Mouse (Mus musculus): ENCODE data around the gene C77080. TPM values are rescaled to one million over a fixed set of nuclear protein-coding genes. Genes with fewer than 3 reads are reported as not detected.

C77080 gene
- polyA plus RNA-seq, 1 experiment from 2014 or later, result 0.92 TPM

GRCm38 (mm10) chr4:129263225-129264021 lies 2.2 kb upstream of the C77080 start:
- no peaks in the 10 kb centered on the region for H3K36me3 ChIP-seq
- H3K4me2 ChIP-seq, result peak overlapping the region; percentile 50
- no peak overlapping the region for H3K27ac ChIP-seq
- H3K9me3 ChIP-seq (replicated peaks), result no peaks in the 10 kb centered on the region
- H3K4me3 ChIP-seq, result no peak overlapping the region
- H3K4me1 ChIP-seq, result peaks cover 46% of the 10 kb centered on the region
- H3K27me3 ChIP-seq (replicated peaks), result peaks cover 49% of the 10 kb centered on the region
- 0 out of 2 replicates have a peak overlapping the region, but pooled peaks have one; percentile 0 for H3K9ac ChIP-seq
- WGBS (ENCODE audit: insufficient replicate concordance), result 17% methylated on average over 19 of the region's 19 CpGs
- peak; percentile 89 for ATAC-seq

- Histone ChIP-seq H3K27me3 (replicated peaks) (peaks cover 32% of the 10 kb centered on the region), H3K4me3 (no peak overlapping the region), H3K27ac (no peak overlapping the region), H3K4me1 (peaks cover 50% of the 10 kb centered on the region), H3K9ac (no peak overlapping the region), H3K9me3 (replicated peaks) (no peaks in the 10 kb centered on the region), H3K36me3 (no peaks in the 10 kb centered on the region), H3K4me2 (no peak overlapping the region)
- ATAC-seq, result no peak
- WGBS (ENCODE audit: insufficient replicate concordance), result 31% methylated on average over 6 of the region's 6 CpGs
Measured at GRCm38 (mm10) chr4:129260678-129261077, 526 bp downstream of the C77080 start.

GRCm38 (mm10) chr4:129259101-129259500 lies 2.1 kb downstream of the C77080 start:
- no peak overlapping the region for H3K27ac ChIP-seq
- H3K9ac ChIP-seq, result no peak overlapping the region
- no peak overlapping the region for H3K4me3 ChIP-seq
- H3K9me3 ChIP-seq (replicated peaks), result no peaks in the 10 kb centered on the region
- 72% methylated on average over 4 of the region's 4 CpGs for WGBS (ENCODE audit: insufficient replicate concordance)
- H3K4me1 ChIP-seq, result peaks cover 43% of the 10 kb centered on the region
- no peak overlapping the region for H3K4me2 ChIP-seq
- peaks cover 22% of the 10 kb centered on the region for H3K27me3 ChIP-seq (replicated peaks)
- ATAC-seq, result no peak
- H3K36me3 ChIP-seq, result no peaks in the 10 kb centered on the region

- Histone ChIP-seq H3K9ac (no peak overlapping the region), H3K9me3 (replicated peaks) (no peaks in the 10 kb centered on the region), H3K4me3 (no peak overlapping the region), H3K36me3 (no peaks in the 10 kb centered on the region), H3K27ac (no peak overlapping the region), H3K27me3 (replicated peaks) (peaks cover 20% of the 10 kb centered on the region), H3K4me1 (peaks cover 33% of the 10 kb centered on the region), H3K4me2 (peak overlapping the region; percentile 35)
- ATAC-seq, result peak; percentile 81
- WGBS (ENCODE audit: insufficient replicate concordance), result 18% methylated on average over 8 of the region's 8 CpGs
Measured at GRCm38 (mm10) chr4:129256450-129257380, 4.5 kb downstream of the C77080 start.

GRCm38 (mm10) chr4:129254571-129254970 lies 6.6 kb downstream of the C77080 start:
- ATAC-seq, result no peak
- H3K4me3 ChIP-seq, result no peak overlapping the region
- WGBS (ENCODE audit: insufficient replicate concordance), result 75% methylated on average over 3 of the region's 3 CpGs
- H3K4me1 ChIP-seq, result peaks cover 38% of the 10 kb centered on the region
- peaks cover 28% of the 10 kb centered on the region for H3K27me3 ChIP-seq (replicated peaks)
- H3K36me3 ChIP-seq, result no peaks in the 10 kb centered on the region
- no peak overlapping the region for H3K9ac ChIP-seq
- no peaks in the 10 kb centered on the region for H3K9me3 ChIP-seq (replicated peaks)
- no peak overlapping the region for H3K4me2 ChIP-seq
- H3K27ac ChIP-seq, result no peak overlapping the region

- no peak overlapping the region for H3K4me3 ChIP-seq
- H3K9ac ChIP-seq, result no peak overlapping the region
- H3K36me3 ChIP-seq, result no peaks in the 10 kb centered on the region
- peaks cover 46% of the 10 kb centered on the region for H3K4me1 ChIP-seq
- 75% methylated on average over 2 of the region's 2 CpGs for WGBS (ENCODE audit: insufficient replicate concordance)
- no peaks in the 10 kb centered on the region for H3K9me3 ChIP-seq (replicated peaks)
- H3K27me3 ChIP-seq (replicated peaks), result peaks cover 49% of the 10 kb centered on the region
- no peak for ATAC-seq
- no peak overlapping the region for H3K4me2 ChIP-seq
- no peak overlapping the region for H3K27ac ChIP-seq
Measured at GRCm38 (mm10) chr4:129252492-129252891, 8.7 kb downstream of the C77080 start.

GRCm38 (mm10) chr4:129251482-129252125 lies 9.6 kb downstream of the C77080 start:
- ATAC-seq, result no peak
- no peak overlapping the region for H3K9ac ChIP-seq
- H3K27ac ChIP-seq, result no peak overlapping the region
- no peak overlapping the region for H3K4me3 ChIP-seq
- H3K4me2 ChIP-seq, result peak overlapping the region; percentile 42
- peaks cover 57% of the 10 kb centered on the region for H3K27me3 ChIP-seq (replicated peaks)
- no peaks in the 10 kb centered on the region for H3K9me3 ChIP-seq (replicated peaks)
- H3K36me3 ChIP-seq, result no peaks in the 10 kb centered on the region
- WGBS (ENCODE audit: insufficient replicate concordance), result 11% methylated on average over 15 of the region's 15 CpGs
- H3K4me1 ChIP-seq, result peaks cover 43% of the 10 kb centered on the region

GRCm38 (mm10) chr4:129250759-129251481 lies 10.3 kb downstream of the C77080 start:
- no peak overlapping the region for H3K4me3 ChIP-seq
- H3K27ac ChIP-seq, result no peak overlapping the region
- no peak for ATAC-seq
- 34% methylated on average over 15 of the region's 15 CpGs for WGBS (ENCODE audit: insufficient replicate concordance)
- peaks cover 64% of the 10 kb centered on the region for H3K27me3 ChIP-seq (replicated peaks)
- no peaks in the 10 kb centered on the region for H3K9me3 ChIP-seq (replicated peaks)
- peaks cover 38% of the 10 kb centered on the region for H3K4me1 ChIP-seq
- H3K4me2 ChIP-seq, result peak overlapping the region; percentile 42
- H3K36me3 ChIP-seq, result no peaks in the 10 kb centered on the region
- no peak overlapping the region for H3K9ac ChIP-seq

- Histone ChIP-seq H3K4me1 (peaks cover 50% of the 10 kb centered on the region), H3K9ac (no peak overlapping the region), H3K4me3 (no peak overlapping the region), H3K9me3 (replicated peaks) (no peaks in the 10 kb centered on the region), H3K4me2 (no peak overlapping the region), H3K27me3 (replicated peaks) (peaks cover 81% of the 10 kb centered on the region), H3K27ac (no peak overlapping the region), H3K36me3 (no peaks in the 10 kb centered on the region)
- ATAC-seq, result no peak
- WGBS (ENCODE audit: insufficient replicate concordance), result 35% methylated on average over 7 of the region's 7 CpGs
Measured at GRCm38 (mm10) chr4:129249288-129249687, 11.9 kb downstream of the C77080 start.

GRCm38 (mm10) chr4:129248243-129248767 lies 12.9 kb downstream of the C77080 start:
- Histone ChIP-seq H3K36me3 (no peaks in the 10 kb centered on the region), H3K27ac (no peak overlapping the region), H3K4me1 (peaks cover 50% of the 10 kb centered on the region), H3K4me2 (peak overlapping the region; percentile 86), H3K27me3 (replicated peaks) (peaks cover 83% of the 10 kb centered on the region), H3K9ac (peak overlapping the region; percentile 67), H3K9me3 (replicated peaks) (no peaks in the 10 kb centered on the region), H3K4me3 (peak overlapping the region; percentile 65)
- WGBS (ENCODE audit: insufficient replicate concordance), result 1% methylated on average over 53 of the region's 74 CpGs
- ATAC-seq, result no peak
